Mouse (Mus musculus) adrenal gland, adult 2 months (tissue): Measurements from ENCODE around the gene Cpsf6. TPM values are rescaled to one million over a fixed set of nuclear protein-coding genes. Genes with fewer than 3 reads are reported as not detected.

ENCODE experiments used
- DNase-seq: peaks from one replicate; pipeline ENCODE4 v3.0.0; 2021
- polyA plus RNA-seq: library from polyadenylated mRNA; depleted of rRNA; stranded (reverse); fragments of >200 nt; gene quantifications from 2 replicates; pipeline ENCODE4 v1.2.3, GENCODE M21; 2012
- total RNA-seq, 2 experiments: library from RNA; stranded (reverse); gene quantifications; 2 replicates each; pipeline ENCODE4 v1.2.3; 2021

Cpsf6 gene
- total and polyA plus RNA-seq, 3 experiments, result 49.8 to 78.5 (median 72.7) TPM

DNA sequence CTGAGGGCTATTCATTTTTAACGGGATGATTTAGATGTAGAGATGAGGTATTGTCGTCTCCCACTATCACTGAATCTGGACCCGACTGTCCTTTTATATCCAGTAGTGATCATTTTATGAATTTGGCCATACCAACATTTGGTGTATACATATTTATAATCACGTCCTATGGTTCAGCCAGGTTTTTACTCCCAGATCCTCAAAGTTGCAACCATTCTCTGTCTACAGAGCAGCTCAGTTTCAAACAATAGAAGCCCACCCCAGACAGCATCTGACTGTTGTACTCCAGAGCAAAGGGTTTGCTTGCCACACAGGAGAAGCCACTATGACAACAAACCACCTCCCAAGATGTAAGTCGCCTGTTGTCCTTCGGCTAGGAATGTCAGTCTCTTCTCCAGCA is 7.2 kb upstream of the Cpsf6 start:
- DNase-seq, result no peak

DNA sequence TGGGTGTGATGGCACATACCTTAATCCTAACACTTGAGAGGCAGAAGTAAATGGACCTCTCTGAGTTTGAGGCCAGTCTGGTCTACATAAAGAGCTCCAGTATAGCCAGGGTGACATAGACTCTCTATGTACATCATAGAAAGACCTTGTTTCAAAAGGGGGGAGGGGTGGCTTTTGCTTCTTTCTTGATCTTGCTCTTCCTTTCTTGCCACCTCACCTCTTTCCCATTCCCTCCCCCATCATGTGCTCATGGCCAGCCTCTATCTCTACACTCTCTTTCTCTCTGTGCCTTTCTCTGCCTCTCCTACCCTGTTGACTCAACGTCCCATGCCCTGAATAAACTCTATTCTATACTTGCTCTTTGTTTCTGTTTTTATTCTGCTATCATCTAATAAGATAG is 6.4 kb upstream of the Cpsf6 start:
- DNase-seq, result no peak

- DNase-seq, result no peak
These were observed 5.6 kb upstream of the Cpsf6 start for GRCm38 (mm10) chr10:117385431-117385830.

DNA sequence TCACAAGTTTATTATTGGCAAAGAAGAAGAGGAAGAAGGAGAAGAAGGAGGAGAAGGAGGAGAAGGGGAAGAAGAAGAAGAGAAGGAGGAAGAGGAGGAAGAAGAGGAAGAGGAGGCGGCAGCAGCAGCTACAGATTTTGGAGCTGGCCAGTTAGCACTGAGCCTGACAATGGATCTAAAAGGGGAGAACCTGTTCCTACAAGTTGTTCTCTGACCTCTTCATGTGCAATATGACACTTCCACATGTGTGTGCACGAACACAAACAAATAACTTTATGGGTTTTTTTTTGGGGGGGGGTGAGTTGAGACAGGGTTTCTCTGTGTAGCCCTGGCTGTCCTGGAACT is 5.2 kb upstream of the Cpsf6 start:
- no peak for DNase-seq

- DNase-seq, result no peak
These were observed 4.7 kb upstream of the Cpsf6 start for GRCm38 (mm10) chr10:117384386-117385085.

- no peak for DNase-seq
These were observed 4.1 kb upstream of the Cpsf6 start for GRCm38 (mm10) chr10:117383941-117384340.

GRCm38 (mm10) chr10:117382996-117383550 is 3.3 kb upstream of the Cpsf6 start:
- no peak for DNase-seq

DNA sequence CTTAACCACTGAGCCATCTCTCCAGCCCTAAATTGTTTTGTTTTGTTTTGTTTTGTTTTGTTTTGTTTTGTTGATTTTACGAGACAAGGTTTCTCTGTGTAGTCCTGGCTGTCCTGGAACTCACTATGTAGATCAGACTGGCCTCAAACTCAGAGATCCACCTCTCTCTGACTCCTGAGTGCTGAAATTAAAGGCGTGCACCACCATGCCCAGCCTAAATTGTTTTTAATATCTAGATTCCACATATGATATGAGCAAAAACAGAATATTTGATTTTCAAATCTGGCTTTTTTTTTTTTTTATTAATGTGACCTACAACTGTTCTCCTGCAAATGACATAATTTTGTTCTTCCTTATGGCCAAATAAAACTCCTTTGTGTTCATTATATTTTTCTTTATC is 2.3 kb upstream of the Cpsf6 start:
- DNase-seq, result no peak

DNA sequence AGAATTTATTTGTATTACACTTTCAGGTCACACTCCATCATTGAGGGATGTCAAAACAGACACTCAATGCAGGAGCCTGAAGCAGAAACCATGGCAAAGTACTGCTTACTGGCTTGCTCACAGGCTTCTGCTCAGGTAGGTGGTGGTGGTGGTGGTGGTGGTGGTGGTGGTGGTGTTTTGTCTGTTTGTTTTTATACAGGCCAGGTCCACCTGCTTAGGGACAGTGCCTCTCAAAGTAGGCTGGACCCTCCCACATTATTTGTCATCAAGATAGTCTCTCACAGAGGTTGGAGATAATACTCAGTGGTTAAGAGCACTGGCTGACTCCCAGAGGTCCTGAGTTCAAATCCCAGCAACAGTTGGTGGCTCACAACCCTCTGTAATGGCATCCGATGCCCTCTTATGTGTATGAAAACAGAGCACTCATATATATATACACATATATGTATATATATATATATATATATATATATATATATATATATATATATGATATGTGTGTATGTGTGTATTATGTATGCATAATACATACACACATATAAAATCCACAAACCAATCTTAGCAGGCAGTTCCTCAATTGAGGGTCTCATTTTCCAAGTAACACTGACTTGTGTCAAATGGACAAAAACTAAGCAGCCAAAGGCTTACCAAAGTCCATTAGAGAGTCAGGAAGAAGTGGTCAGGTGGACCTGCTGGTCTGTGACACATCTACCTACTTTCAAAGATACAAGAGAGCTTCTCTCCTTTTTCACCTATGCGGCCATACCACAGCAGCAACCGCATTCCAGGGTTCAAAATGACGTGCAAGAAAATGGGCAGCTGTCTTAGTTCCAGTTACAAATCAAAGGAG is 1.1 kb upstream of the Cpsf6 start:
- DNase-seq, result no peak

GRCm38 (mm10) chr10:117379441-117379840 is 374 bp downstream of the Cpsf6 start:
- DNase-seq, result no peak

DNA sequence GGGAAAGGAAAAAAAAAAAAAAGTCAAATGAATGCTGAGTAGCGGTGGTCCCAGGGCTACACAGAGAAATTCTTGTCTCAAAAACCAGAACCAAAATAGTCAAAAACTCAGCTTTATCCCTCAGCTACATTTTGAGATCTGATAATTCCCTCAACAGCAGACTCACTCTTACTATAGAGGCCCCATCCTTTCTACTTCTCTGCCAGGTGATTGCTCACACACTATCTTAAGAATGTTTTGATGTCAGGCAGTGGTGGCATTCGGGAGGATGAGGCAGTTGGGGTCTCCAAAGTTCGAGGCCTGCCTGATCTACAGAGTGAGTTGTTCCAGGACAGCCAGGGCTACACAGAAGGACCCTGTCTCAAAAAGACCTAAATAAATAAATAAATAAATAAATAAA is 1.2 kb downstream of the Cpsf6 start:
- DNase-seq, result no peak

- no peak for DNase-seq
These were observed 1.6 kb downstream of the Cpsf6 start for GRCm38 (mm10) chr10:117378291-117378555.

GRCm38 (mm10) chr10:117377431-117378290 is 2.2 kb downstream of the Cpsf6 start:
- DNase-seq, result no peak

DNA sequence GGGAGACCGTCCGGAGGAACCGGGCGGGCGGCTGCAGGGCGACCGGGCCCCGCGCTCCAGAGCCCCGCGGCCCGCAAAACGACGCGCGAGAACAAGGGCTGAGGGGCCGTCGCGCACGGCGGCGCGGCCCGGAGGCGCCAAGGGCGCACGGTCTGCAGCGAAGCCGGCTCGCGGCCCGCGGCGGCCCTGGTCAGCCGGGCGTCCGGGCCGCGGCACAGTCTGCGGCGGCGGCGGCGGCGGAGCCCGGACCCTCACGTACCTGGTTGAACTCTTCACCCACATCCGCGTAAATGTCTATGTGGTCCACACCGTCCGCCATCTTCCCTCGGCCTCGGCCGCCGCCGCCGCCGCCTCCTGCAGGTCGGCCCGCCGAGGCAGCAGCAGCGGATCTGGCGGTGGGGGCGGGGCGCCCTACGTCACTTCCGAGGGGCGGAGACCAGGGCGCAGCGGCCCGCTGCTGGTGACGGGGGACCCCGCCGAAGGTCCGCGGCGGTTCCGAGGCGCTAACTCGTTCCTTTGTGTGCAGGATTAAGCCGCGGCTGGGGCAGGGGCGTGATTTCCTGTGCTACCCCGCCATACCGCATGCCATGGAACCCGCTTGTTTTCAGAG is 3.1 kb downstream of the Cpsf6 start:
- peak; percentile 98 for DNase-seq

DNA sequence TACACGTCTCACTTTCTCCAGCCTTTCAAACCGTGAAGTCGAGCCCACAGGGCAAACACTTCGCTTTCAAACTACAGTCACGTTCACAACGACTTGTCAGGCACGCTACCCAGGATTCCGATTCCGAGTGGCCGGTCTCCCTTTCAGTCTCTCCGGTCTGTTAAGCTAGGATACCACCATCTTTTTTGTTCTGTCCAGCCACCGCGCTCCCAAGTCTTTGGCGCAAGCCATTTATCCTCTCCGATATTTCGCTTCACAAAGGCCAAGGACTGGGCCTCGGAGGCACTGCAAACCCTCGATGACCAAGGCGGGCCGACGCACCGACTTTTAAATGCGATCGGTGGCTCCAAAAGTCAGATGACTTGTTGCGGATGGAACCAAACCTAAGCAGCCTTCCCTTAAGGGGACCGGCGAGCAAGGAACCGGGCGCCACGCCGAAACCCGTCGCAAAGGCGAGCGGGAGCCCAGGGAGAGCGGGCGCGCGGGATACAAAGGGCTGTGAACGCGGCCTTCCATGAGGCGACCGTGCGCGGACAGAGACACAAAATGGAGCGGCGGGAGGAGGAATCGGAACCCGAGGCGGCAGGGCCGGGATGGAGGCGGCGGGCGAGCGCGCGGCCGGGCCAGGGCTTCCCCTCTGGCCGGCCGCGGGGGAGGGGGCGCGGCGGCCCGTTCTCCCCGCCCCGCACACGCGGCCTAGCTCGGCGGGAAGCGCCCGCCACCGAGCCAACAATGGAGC is 3.8 kb downstream of the Cpsf6 start:
- DNase-seq, result peak; percentile 77

DNA sequence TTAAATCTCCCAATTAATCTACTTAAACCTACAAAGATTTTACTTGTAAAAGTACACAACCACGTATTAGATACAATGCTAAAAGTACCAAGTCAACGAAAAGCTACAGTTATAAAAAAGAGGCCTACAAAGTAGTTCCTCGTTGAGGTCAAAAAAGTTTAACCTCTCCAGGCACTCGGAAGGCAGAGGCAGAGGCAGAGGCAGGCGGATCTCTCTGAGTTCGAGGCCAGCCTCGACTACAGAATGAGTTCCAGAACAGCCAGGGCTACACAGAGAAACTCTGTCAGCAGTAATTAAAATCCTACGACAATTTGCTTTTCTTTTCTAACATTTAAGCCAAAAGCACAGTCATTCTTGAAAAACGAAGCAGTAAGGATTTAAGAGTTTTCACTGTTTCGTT is 4.7 kb downstream of the Cpsf6 start:
- DNase-seq, result no peak

GRCm38 (mm10) chr10:117363106-117363505 is 16.7 kb downstream of the Cpsf6 start:
- DNase-seq, result peak; percentile 44

GRCm38 (mm10) chr10:117358891-117359290 is 20.9 kb downstream of the Cpsf6 start:
- no peak for DNase-seq

- no peak for DNase-seq
These were observed 36.8 kb downstream of the Cpsf6 start for GRCm38 (mm10) chr10:117343000-117343399.

- DNase-seq, result no peak
These were observed 37.4 kb downstream of the Cpsf6 start for GRCm38 (mm10) chr10:117342406-117342805.

GRCm38 (mm10) chr10:117341029-117341428 is 38.8 kb downstream of the Cpsf6 start:
- DNase-seq, result no peak
